Mouse (Mus musculus): ENCODE measurements around the gene Ttll11.

Gene Ttll11

DNA sequence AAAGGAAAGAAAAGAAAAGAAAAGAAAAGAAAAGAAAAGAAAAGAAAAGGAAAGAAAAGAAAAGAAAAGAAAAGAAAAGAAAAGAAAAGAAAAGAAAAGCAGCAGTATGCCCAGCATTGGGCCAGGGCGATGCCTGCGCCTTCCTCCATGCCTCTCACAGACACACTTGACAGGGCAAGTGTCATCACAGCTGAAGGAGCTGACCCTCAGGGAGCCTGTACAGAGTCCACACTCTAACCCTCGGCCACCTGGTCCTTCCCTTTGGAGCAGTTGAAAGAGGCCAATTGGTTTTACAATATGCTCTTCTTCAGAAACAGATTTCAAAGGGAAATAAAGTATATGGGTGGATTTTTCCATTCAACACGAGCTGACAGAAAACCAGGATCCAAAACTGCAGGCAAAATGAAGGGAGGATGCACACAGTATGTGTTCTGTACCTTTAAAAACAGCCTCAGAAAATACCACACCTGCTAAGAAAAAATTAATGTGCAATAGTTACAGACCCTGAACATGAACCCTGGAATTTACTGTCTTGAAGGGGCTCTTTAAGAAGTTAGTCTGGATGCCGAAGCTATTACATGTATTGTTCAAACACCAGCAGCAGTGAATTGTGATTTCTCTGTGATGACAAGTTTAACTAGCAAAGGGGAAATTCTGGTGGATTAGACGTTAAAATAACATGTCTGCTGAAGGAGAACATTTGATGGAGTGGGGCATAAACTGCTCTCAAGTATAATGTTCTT is 7.3 kb downstream of the Ttll11 start:
- in situ Hi-C loops (cut with MboI, MseI) = no loop called here

DNA sequence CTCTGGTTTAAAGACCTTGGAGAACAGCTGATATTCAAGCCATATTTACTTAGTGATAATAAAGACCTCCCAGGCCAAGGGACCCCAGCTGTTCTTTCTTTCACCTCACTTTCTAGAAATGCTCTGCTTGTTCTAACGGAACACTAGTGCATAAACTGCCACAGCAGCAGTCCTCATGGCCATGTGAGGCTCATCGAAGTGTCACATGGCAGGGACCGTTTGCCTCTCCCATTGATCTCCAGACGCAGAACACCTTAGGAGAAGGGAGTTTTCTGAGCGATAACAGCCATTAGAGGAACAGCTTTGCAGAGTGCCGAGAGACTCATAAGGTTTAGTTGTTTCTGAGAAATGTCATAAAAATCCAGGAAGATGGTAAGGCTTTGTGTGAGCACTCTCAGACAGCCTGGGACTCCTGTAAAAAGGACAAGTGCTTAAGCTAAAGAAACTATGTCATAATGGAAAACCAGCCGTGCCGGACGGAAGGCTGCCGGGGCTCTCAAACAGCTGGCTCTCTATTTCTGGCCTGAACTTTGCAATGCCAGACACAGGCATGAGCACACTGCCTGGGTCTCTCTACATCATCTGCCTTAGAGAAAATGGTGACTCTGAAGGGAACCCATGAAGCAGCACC is 13.7 kb downstream of the Ttll11 start:
- in situ Hi-C loops (cut with MboI, MseI) = no loop called here

DNA sequence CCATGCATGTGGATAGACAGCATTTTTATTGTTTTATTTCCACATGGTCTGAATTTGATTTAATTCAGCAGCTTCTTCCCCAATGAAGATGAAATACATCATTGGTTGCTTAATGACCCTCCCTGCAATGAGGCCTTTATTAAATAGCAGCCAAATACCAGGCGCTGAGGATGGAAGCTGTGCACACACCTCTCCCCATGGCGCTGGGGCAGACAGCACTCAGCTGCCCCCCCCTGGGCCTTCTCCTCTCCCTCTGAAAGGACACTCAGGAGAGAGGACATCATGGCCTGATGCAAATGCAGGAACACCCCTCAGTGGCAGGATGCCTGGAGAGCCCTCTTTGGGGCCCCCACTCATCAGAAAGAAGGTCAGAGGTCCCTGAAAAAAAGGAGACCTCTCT is 16.4 kb downstream of the Ttll11 start:
- in situ Hi-C loops (cut with MboI, MseI) = no loop called here

DNA sequence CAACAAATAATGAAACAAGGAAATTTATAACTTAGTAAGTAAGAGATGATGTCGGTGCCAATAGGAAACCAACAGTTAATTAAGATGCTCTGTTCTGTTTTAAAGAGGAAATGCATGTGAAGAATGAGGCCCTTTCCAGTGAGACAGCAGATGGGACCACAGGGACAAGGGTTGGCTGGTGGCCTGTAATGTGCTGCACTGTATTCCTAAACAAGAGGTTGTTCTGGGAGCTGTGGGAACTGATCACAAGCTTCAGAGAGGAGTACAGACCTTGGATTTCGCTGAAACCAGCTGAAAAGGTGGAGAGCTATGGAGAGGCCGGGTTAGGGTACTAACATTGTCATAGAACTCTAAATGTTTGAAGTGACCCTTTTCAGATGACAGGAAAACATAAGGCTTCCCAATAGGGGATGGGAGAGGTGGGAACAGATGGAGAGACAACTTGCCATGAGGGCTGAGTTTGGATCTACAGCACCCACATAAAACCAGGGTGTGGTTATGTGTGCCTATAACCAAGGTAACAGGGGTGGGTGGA is 18.1 kb downstream of the Ttll11 start:
- in situ Hi-C loops (cut with MboI, MseI) = no loop called here

DNA sequence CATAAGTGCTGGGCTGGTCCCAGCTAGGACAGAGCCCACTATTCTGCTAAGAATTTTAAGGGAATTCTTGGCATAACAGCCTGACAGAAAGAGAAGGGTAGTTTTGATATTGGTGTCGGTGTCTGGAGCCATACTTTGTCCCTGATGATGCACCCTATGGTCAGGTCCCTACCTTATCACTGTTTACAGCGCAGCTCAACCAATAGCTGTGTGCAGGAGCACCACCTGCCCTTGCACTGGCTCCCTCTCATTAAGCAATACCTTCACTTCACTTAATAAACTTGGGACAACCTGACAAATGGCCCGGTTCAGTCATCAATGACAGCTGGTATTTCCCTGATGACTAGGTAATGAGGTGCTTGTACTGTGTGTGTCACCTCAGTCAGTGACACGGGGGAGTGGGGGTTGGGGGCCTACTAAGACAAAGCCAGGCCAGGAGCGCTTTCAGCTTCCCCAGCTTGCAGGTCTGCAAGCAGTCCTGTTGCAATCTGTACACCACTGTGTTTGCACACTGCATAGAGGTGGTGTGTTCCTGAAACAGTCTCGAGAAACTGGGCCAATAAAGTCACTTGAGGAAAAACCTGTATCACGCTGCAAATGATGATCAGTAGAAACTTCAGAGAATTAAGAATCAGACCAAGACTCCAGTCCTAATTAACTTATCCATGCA is 22.1 kb downstream of the Ttll11 start:
- in situ Hi-C loops (cut with MboI, MseI) = no loop called here

DNA sequence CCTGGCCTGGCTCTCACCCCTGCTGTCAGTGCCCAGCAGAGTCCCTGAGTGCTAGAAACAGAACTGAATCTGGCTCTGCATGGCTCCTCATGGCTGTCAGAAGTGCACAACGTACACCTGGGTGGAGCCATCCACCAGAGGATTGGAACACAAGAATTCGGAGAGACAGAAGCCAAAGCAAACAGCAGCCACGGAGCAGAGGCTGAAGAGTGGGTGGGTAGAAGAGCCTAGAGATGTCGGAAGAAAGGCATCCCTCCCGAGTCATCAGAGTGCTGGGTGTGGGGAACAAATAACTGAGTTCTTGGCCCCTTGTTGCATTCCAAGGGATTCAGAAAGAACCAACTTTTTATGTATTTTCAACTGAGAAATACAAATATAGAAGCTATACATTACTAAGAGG is 24.5 kb downstream of the Ttll11 start:
- in situ Hi-C loops (cut with MboI, MseI) = no loop called here

DNA sequence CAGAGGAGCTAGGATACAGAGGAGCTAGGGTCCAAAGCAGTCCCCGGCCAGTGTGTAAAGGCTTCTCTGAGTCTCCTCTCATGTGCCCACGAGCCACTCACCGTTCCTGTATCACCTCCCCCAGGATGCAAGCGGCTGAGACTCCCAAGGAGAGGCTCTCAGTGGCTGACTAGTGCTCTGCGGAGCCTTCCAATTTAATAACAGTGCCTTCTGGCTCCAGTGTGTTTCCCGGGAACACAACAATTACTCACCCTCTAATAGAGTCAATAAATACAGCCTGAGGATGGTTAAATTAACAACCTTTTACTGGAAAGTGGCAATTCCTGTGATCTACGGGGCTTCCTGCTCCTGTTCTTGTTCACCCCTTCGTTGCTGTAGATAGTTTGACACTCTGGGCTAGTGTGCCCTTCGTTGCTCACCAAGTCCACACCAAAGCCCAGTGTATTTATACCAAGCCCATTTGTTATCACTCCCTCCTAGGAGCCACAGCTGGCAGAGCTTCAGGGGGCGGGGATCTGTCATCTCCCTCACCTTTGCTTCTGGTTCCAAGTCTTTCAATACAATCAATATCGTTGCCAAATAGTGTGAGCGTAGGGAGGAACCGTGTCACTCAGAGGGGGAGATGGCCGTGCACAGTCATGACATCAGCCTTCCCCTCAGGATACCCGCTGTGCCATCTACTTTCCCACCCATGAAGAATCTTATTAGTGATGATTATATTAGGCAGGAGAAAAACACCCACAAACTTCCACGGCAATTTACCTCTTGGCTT is 27.3 kb downstream of the Ttll11 start:
- in situ Hi-C loops (cut with MboI, MseI) = no loop called here

DNA sequence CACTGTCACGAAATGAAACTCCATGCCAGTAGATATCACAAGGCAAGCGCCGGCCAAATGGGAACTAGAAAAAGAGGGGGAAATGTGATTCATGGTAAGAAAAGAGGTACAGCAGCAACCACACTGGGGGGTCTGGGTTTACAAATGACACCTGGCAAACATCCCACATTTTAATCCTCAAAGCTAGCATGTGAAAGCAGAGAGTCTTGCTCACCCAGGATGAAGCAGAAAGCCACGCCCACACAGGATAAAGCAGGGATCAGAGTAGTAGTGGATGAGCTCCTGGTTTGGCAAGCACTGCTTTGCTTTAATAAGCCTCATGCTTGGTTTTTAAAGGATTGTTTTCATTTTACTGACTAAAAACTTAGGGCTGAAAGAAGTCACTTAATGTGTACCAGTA is 34.8 kb downstream of the Ttll11 start:
- in situ Hi-C loops (cut with MboI, MseI) = no loop called here

DNA sequence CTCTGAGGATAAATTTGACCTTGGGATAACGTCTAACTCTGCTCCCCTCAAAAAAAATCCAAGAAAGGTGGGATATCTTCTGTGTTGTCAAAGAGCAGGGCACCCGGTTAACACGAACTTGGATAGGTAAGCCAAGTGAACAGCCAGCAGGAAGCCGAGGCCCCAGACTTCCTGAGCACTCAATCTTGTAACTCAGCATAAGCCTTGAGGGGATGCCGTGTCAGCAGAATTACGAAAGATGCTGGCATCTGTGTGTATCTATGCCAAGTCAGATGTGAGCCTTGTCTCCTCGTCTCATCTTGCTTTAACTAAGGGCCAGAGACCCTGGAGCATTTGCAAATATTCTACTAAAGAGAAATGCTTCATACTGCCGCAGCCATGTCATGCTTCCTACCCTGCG is 36.8 kb downstream of the Ttll11 start:
- in situ Hi-C loops (cut with MboI, MseI) = no loop called here

DNA sequence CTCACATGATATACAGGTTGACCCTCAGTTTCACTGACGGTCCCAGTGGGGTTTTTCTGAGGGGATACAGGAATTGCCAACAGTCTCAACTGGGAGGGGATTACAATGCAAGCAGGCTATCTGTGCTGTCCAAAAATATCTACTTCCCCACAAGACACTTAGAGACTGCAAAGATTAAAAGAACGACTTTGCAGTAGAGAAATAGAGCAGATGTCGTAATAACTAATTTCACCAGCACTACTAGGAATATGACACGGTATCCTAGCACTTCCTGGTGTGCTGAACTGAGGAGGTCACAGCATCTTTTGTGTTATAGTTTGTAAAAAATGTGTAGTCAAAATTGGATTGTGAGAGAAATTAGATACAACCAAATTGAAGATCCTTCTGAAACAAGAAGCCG is 44.7 kb downstream of the Ttll11 start:
- in situ Hi-C loops (cut with MboI, MseI) = no loop called here

DNA sequence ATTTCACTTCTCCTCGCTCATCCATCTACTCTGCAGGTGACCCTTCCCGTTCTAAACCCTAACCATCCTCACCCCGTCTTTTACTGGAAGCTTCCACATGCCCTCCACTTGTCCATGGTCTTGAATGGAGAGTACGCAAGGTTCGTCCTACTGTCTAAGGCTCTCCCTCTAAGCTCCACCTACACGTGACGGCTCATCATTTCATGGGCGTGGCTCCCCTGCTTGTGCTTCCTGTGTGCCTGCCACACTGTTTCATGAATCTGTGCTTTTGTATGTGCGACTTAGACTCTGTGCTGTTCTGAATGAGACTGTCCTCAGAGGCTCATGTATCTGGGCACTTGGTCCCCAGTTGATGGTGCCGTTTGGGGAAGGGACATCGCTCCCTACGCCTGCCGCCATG is 46.6 kb downstream of the Ttll11 start:
- in situ Hi-C loops (cut with MboI, MseI) = no loop called here

DNA sequence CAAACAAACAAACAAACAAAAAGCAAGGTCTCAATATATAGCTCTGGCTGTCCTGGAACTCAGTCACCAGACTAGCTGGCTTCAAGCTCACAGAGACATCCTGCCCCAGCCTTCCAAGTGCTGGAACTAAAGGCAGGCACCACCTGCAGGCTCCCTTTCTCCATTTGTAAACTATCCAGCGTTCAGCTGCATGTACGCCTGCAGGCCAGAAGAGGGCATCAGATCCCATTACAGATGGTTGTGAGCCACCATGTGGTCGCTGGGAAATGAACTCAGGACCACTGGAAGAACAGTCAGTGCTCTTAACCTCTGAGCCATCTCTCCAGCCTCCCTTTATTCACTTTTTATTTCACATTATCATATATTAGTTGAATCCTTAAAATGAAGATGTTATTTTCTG is 48.1 kb downstream of the Ttll11 start:
- in situ Hi-C loops (cut with MboI, MseI) = no loop called here

DNA sequence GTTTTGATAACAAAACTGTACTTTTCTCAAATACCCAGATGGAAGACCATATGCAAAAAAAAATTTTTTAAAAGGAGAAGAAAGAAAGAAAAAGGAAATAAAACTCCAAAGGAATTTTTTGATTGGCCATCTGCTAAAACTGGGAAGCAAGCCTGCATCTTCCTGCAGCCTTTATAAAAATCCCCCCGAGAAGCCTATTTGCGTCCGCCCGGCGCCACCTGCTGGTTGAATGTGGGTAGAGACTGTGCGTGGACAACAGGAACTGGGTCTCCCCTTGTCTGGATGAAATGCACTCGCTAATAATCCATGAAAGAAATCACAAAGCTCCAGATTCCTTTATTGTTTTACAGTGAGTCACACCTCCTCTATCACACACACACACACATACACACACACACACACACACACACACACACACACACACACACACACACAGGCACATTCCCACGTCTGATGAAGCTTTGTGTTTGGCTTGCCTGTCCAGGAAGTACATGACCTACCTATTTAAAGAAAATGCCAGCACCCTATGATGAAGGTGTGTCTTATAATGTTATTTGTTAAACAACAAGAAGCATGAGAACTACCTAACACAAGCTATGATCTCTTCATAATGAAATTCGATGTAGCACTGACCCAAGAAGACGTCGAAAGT is 49.1 kb downstream of the Ttll11 start:
- in situ Hi-C loops (cut with MboI, MseI) = no loop called here

DNA sequence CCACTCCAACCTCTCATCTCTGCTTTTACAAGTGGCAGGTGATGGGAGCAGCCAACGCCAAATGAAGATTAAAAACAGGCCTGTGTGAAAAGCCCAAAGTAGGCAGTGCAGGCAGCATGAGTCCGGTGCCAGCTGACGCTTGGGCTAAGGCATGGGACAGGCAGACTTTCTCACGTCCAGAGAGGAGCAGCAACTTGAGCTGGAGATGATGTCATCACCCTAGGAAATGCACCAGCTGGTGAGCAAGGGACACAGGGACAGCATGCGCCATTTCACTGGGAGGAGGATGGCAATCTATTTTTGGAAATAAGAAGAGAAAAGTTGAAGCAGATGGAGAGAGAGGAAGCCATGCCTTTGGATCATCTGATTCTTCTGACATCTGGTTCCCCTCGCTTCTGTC is 51.6 kb downstream of the Ttll11 start:
- in situ Hi-C loops (cut with MboI, MseI) = no loop called here

DNA sequence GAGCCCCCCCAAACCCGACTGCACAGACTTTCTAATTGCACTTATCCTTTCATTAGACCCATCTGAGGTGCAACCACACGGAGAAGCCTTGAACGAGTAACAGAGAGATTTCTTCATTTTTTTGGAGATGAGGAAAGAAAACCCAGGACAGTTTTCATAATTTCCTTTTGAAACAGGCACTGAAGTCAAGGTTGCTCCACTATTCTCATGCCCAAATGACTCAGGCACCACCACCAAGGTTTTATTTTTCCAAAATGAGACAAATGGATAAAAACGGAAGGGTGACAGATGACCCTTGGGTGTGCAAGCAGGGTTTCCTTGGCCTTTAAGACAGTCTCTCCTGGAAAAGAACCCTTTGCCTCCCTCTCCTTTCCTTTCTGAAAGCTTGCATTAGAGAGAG is 54.8 kb downstream of the Ttll11 start:
- in situ Hi-C loops (cut with MboI, MseI) = no loop called here

DNA sequence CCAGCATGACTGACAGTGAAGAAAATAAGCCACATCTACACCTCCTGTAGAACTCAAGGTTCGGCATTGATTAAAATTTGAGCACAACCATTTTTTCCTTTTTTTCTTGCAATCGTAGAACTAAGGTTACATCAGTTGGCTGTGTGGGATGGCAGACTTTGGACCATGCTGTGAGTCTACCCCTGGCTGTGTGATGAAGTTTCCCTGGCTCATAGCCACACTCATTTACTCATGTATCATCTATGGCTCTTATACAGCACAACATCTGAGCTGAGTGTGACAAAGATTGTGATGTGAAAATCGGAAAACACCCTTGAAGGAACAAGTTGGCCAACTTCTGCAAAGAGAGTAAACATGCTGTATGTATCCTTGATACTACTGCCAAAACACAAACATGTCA is 56.8 kb downstream of the Ttll11 start:
- in situ Hi-C loops (cut with MboI, MseI) = no loop called here

DNA sequence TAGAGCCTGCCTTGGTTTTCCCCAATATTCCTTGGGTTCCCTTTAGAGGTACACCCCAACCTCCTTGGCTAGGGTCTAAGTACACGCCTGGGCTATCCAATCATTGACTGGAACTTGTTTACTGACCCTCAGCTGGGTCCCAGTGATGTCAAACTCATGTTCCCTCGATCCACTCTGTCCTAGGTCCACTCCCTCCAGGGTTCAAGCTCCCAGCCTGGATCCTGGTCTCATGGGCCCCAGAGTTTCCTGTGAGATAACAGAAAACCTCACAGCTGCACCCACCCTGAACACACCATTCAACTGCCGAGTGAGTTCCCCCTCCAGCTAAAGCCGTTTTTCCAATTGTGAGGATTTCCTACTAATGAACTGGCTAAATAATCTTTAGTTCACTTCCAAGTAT is 67.6 kb downstream of the Ttll11 start:
- in situ Hi-C loops (cut with MboI, MseI) = no loop called here

DNA sequence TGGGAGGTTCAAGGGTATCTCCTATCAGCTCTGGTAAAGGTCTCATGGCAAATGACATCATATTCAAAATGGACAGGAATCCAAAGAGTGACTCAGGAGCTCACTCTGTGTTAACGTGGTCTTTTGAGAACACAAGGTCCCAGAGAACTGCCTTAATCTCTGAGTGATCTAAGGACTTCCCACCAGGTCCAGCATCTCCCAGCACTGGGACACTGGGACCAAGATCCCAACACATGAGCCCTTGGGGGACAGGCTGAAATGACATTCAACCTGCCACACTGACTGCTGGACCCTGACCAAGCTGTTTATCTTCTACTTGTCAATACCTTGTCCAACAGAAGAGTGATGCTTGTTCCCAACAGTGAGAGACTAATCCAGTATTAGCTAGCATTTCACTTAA is 68.0 kb downstream of the Ttll11 start:
- in situ Hi-C loops (cut with MboI, MseI) = no loop called here

DNA sequence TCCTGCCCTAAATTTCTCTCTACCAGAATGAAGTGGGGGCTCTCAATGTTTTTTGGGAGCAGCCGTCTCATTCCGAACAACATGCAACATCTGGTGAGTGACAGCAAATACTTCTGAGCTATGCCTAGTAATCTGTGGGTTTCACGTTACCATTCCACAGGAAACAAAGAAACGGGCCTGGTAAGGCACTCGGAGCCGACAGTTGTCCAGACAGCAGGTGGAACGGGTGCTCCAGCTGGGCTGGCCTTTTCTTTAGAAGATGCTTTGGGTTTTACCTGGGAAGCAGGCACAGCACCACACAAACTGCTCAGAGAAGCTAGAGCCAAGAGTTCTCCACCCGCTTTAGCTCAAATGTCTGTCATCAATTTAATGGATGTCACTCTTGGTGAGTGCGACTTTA is 69.0 kb downstream of the Ttll11 start:
- in situ Hi-C loops (cut with MboI, MseI) = no loop called here

DNA sequence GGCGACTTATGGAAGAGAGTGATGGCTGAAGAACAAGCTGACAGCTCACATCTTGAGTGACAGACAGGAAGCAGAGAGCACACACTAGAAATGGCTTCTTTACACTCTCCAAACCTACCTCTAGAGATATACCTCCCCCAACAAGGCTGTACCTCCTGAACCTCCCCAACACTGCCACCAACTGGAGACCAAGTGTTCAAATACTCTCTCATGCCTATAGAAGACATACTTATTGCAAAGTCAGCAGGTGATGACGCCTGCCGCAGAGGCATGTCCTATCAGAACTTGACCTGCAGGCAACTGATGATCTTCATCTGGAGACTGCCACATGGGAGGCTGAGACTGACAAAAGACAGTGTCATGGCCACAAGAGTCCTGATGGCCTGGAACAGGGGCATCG is 70.4 kb downstream of the Ttll11 start:
- in situ Hi-C loops (cut with MboI, MseI) = loop anchor here (5.0 kb wide), 2 partner anchors 257 to 357 kb away; no protein-coding TSS in a partner anchor

DNA sequence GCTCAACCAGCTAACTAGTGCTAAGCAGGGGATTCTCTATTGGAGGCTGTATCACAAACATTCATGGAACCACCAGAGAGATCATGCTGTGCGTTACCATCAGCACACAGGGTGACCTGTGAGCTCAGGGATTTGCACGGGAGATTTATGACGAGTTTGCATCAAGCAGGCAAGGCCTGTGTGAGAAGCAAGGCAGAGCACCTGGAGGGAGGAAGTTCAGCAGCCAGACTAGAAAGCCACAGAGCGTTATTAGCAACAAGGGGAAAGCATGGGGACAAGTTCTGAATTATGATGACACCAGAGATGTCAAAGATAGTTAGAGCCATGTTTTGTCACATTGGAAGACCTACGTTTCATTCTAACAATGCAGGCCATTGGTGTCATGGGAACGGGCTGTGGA is 72.1 kb downstream of the Ttll11 start:
- in situ Hi-C loops (cut with MboI, MseI) = loop anchor here (5.0 kb wide), 2 partner anchors 255 to 355 kb away; no protein-coding TSS in a partner anchor
